Mouse (Mus musculus) inflammation-experienced regulatory T-cells, adult 6 months (primary cell): Measurements from ENCODE around the gene Insc. TPM values are rescaled to one million over a fixed set of nuclear protein-coding genes. Genes with fewer than 3 reads are reported as not detected.

ENCODE experiments used
- ATAC-seq: one replicate; pipeline ENCODE4 v1.8.0; 2017
- polyA plus RNA-seq, 3 experiments: library from polyadenylated mRNA; unstranded; fragments of 100-300 nt; shearing (Covaris generic); gene quantifications; one replicate each; pipeline ENCODE4 v1.2.1; 2017

Gene Insc
- polyA plus RNA-seq, 3 experiments from 2014 or later: not detected

DNA sequence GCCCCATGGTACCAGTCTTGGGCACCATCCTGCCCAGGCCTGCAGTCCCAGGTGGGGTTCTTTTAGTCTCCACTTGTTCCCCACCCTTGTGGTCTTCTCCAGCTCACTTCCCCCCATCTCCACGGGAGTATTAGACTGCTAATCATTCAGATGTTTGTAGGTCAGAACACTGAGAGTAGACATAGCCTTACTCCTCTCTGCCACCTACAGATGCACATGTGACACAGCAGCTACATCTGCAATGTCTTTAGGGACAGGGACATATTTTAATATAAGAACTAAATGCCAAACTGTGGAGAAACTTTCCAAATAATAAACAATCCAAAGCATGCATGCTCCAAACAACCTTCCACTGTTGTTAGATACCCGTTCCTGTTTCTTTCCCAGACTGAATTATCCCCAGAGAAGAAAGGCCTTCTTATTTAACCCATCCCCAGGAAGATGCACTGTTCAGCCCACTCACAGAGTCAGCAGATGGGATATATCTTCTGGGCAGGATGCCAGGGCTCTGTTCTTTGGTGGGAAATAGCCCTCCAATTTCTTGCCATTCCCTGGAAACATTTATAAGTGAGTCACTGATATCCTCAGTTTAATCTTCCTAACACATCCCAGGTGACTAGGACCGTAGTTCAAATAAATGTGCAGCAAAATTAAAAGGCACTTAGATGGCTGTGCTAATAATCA, 88.9 kb downstream of the Insc start:
- no peak for ATAC-seq

- no peak for ATAC-seq
These were observed 91.0 kb downstream of the Insc start for GRCm38 (mm10) chr7:114834504-114834903.

DNA sequence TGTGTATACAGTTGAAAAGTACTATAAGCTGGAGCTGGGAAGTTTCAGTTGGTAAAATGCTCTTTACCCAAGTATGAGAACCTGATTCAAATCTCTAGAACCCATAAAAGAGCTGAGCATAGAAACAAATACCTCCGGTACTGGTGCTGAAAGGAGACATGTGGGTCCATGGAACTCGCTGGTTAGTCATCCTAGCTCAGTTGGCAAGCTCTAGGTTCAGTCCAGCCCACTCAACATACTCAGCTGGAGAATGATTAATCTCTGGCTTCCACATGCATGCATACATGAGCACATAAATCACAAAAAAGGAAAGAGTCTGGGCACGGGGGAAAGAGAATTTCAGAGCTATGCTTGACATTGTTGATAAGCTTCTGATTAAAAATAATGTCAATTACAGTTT, 93.8 kb downstream of the Insc start:
- no peak for ATAC-seq

- ATAC-seq: no peak
These were observed 96.7 kb downstream of the Insc start for GRCm38 (mm10) chr7:114840029-114840745.

DNA sequence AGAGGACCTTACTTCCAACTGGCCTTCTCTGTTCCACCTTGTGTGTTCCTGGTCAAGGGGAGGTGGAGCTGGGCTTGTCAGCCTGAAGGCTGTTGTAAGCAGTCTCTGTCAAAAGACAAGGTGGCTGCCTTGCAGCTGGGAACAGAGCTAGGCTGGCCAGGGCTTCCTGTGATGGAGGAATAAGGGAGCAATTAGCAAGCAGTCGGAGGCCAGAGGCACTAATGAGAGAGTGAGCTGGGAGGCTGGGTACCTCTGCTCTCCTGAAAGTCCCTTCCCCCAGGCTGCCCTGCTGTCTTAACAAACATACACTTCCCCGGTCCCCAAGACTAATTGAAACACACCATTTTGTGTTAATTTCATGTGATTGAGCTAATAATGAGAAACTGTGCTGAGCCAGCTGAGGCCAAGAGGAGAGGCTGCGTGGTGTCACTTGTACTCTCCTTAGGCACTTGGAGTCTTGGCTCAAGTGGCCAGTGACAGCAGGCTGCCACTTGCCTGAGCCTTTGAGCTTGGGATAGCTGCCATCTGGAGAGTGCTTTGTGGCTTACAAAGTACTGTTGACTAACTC, 99.2 kb downstream of the Insc start:
- no peak for ATAC-seq

GRCm38 (mm10) chr7:114847179-114847578, 103.7 kb downstream of the Insc start:
- no peak for ATAC-seq

- ATAC-seq: no peak
These were observed 108.9 kb downstream of the Insc start for GRCm38 (mm10) chr7:114852387-114852786.

- no peak for ATAC-seq
These were observed 110.7 kb downstream of the Insc start for GRCm38 (mm10) chr7:114854169-114854568.

DNA sequence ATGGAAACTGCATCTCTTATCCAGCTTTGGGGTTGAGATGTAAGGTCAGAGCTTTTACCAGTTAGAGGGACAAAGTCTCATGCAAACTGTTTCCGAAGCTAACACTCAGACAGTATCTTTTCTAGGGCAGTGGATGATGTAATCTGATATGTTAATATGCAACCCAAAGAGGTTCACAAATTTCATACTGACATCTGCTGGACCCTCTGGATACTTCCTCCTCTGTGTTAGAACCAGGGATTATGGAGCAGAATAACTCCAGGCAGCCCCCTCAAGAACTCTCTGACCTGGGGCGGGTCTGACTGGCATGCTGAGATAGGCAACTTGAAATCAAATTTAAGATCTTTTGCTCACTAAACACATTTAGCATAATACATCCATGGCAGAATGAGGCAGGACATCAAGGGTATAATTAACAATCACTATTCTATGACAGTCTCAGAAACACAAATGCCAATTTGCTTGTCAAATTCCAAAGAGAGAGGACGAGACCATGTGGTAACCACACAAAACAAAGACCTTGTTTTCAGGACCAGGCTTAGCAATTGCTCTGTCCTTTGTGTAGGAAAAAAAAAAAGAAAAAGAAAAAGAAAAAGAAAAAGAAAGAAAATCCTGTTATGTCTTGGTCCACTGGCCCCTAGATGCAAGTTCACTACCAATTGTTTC, 117.5 kb downstream of the Insc start:
- no peak for ATAC-seq

DNA sequence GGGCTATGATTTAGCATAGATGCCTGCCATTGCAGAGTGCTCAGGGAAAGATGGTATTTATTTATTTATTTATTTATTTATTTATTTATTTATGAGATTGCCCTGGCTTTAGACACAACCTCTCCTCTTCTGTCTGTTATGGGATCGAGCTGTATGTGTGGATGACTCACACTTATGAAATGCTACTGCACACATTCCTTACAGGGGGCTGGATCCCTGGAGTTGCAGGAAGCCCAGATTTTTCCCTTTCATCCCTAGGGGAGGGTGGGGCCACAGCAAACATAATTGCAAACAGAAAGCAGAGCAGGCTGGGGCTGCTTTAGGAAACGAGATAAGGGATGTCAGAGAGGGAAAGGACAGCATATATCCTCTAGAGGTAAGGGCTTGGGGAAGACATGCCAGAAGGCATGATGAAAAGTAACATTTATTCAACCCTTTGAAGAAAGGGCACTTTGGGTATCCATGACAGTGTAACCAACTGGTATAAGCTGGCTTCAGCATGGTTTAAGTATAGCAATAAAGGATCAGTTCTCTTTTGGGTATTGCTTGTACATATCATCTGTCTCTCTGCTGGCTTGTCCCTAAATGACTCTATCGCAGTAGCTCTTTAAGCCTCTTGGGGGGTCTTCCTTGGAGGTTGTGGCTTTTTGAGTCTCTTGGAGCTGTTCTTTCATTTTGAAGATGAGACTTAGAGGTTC, 130.0 kb downstream of the Insc start:
- ATAC-seq: no peak

GRCm38 (mm10) chr7:114874032-114874441, 130.5 kb downstream of the Insc start:
- no peak for ATAC-seq

- ATAC-seq: no peak
These were observed 131.1 kb downstream of the Insc start for GRCm38 (mm10) chr7:114874579-114874978.

DNA sequence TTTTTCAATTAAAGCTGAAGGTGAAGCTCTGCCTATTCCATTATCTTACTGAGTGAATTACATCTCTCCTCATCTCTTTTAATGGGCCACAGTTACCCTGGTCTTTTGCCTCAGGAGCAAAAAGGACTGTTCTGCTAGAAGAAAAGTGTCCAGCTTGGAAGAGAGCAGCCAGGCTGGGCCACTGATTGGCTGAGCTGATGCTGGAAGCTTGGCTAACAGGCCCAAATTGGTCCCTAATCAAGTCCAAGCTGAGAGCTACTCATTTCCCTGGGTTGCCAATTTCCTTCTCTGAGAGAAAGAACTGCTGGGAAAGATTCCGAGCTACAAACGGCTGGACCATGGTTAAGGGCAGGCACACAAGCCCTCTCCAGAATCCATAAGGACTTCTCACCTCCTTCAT, 140.1 kb downstream of the Insc start:
- no peak for ATAC-seq

DNA sequence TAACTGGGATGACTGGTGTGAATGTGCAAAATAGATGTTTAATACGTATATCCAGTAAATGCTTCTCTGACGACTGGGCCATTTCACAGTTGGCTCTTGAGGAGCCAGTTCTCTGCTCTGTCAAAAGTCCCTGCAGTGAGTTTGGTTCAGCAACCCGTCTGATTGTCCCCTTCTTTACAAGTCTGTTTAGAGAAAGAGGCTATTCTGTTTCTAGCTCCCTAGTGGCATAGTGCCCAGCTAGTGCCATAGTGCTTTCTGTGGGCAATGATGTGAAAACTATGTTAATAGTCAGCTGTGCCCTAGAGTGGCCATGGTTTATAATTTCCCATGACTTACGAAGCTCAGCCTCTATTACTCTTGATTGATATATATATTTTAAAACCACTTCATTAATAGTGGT, 143.4 kb downstream of the Insc start:
- ATAC-seq: no peak

DNA sequence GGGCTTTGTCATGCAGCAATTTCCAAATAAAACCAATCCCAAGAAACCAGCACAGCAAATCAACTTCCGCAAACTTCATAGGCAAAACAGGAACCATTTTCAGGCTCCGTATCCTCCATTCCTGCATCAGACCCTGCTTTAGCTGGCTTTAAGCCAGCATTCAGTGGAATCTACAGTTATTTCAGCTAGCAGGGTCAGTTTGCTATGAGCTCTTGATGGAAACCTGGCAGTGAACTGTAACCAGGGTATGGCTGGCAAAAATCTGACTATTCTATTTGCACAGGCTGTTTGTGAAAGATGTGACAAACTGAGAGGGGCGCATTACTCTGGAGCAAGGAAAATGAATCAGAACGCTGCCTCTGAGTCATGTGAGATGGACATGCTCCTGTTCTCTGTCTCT, 146.7 kb downstream of the Insc start:
- no peak for ATAC-seq

DNA sequence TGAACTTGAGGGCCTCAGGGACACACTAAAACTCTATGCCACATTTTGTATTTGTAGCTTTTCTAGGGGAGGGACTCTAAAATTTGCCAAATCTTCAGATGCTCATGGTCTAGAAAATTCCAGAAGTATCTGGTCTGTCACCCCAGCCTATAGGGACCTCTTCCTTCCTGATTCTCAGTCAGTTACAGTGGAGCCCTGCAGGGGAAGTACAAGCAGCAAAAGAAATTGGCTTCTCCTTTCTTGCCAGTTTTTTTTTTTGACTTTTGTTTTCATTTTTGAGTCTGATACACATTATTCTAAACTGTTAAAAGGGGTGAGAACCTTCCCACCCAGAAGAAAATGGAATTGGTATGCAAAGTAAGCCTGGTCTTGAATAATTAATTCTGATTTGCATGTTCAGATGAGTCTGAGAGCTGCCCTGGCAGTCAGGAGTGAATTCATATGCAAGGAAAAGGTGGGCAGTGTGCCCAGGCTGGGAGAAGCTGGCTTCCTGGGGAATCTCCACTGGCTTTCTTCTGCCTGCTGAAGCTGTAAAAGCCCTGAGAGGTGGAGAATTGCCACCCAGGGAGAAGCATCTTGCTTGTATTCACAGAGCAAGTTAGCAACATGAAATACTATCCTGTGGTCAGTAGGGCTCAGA, 149.2 kb downstream of the Insc start:
- no peak for ATAC-seq

GRCm38 (mm10) chr7:114893889-114894288, 150.4 kb downstream of the Insc start:
- no peak for ATAC-seq

GRCm38 (mm10) chr7:114896966-114897697, 153.6 kb downstream of the Insc start:
- ATAC-seq: no peak
